15 mouse cellular contexts compared by ENCODE assay signal in the genomic region with DNA sequence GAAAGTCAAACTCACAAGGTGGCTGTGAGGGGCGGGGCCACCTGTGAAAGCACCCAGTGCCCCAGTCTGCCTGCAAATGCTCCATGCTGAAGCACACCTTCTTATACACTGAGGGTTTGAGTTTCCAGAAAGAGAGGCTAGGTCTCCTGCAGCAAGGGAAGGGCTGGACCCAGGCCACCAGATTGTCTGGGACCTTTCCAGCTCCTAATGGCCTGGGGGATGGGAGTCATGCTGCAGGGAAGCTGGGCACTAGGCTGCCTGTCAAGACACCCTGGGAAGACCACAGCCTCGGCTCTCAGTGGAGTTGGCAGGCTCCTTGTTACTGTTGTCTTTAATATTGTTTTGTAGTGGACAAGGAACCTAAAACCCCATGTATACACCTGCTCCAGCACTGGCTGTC. TPM values are rescaled to one million over a fixed set of nuclear protein-coding genes. Genes with fewer than 3 reads are reported as not detected.
A peak's percentile ranks its signal among the peaks of the same experiment; 100 is the strongest.
DNase-seq lines count a peak whose midpoint lies in the region; ATAC-seq lines count a peak whose summit lies in the region.
"Had no signal": no experiment of that assay in that cellular context is flagged by ENCODE, and none has a peak within 500 bp of the region (broad histone marks: within the 10 kb centered on the region; RNA-seq: fewer than 3 reads in every experiment).

No protein-coding gene starts in this region.

- H3K27me3 ChIP-seq in hindbrain, embryonic 12.5 days, result no peaks in the 10 kb centered on the region
- no peaks in the 10 kb centered on the region for H3K27me3 ChIP-seq in hindbrain, embryonic 11.5 days (ENCODE audit: control insufficient read depth, insufficient read depth, low read length)

- no peak for ATAC-seq in hindbrain, embryonic 12.5 days (ENCODE audit: low FRiP score)
- no peak for ATAC-seq in hindbrain, embryonic 11.5 days (ENCODE audit: low FRiP score)
- ATAC-seq in frontal cortex, adult (ENCODE audit: low TSS enrichment), result no peak

- peak overlapping the region; percentile 8; the same call in 1 of the 2 replicates for H3K9ac ChIP-seq in hindbrain, embryonic 12.5 days
- H3K9ac ChIP-seq in hindbrain, embryonic 11.5 days (ENCODE audit: low read depth, low read length), result no peak overlapping the region
- H3K9ac ChIP-seq: lung, embryonic 14.5 days had no signal

- WGBS in hindbrain, embryonic 12.5 days, result 83% methylated on average over 2 of the region's 2 CpGs
- 80% methylated on average over 2 of the region's 2 CpGs for WGBS in hindbrain, embryonic 11.5 days

- no peak overlapping the region for H3K4me3 ChIP-seq in hindbrain, embryonic 12.5 days
- H3K4me3 ChIP-seq in hindbrain, embryonic 11.5 days (ENCODE audit: low read depth, low read length), result no peak overlapping the region
- H3K4me3 ChIP-seq: erythroblast, embryonic 14.5 days had no signal

- H3K27ac ChIP-seq in hindbrain, embryonic 12.5 days, result no peak overlapping the region
- H3K27ac ChIP-seq in hindbrain, embryonic 11.5 days (ENCODE audit: low read depth, low read length), result no peak overlapping the region

- H3K9me3 ChIP-seq in hindbrain, embryonic 12.5 days (replicated peaks), result no peaks in the 10 kb centered on the region
- H3K9me3 ChIP-seq in hindbrain, embryonic 11.5 days (ENCODE audit: control insufficient read depth, low read length), result no peaks in the 10 kb centered on the region

- peak; percentile 49 for DNase-seq in cerebellum, adult 9-11 months
- no peak for DNase-seq in cerebellum, adult 11 months
- DNase-seq in hindbrain, embryonic 11.5 days (ENCODE audit: low spot score), result no peak
- DNase-seq in heart, adult 8-10 months (ENCODE audit: low spot score), result peak; percentile 48
- peak; percentile 60 for DNase-seq in heart, postnatal 4 days
- DNase-seq in kidney, postnatal 36 days, result no peak
- DNase-seq: adrenal gland, postnatal 25 days; kidney, postnatal 25 days; lung, embryonic 14.5 days; thymus, postnatal 25 days had no signal

- H3K4me1 ChIP-seq in hindbrain, embryonic 12.5 days, result peaks cover 10% of the 10 kb centered on the region
- H3K4me1 ChIP-seq in hindbrain, embryonic 11.5 days (replicated peaks; ENCODE audit: control insufficient read depth, insufficient read depth, low read length), result no peaks in the 10 kb centered on the region

- H3K36me3 ChIP-seq in hindbrain, embryonic 12.5 days, result peaks cover 4% of the 10 kb centered on the region; the same call in 1 of the 2 replicates
- H3K36me3 ChIP-seq in hindbrain, embryonic 11.5 days (ENCODE audit: control insufficient read depth, insufficient read depth, low read length), result no peaks in the 10 kb centered on the region

- no peak overlapping the region for H3K4me2 ChIP-seq in hindbrain, embryonic 12.5 days (replicated peaks)
- no peak overlapping the region for H3K4me2 ChIP-seq in hindbrain, embryonic 11.5 days (replicated peaks; ENCODE audit: low read depth, low read length)
- H3K4me2 ChIP-seq: lung, embryonic 14.5 days had no signal

RNA-seq across cellular contexts. Expression of gene Opa3, which starts 8.3 kb away (rescaled TPM):
- polyA plus RNA-seq in hindbrain, embryonic 12.5 days (2016; fragmentation: Nextera tagmentation; extraction: Ambion mirVana), result 41.1 and 41.7 TPM in 2 replicates
- polyA plus RNA-seq in hindbrain, embryonic 11.5 days (2014; fragmentation: Nextera tagmentation; extraction: Ambion mirVana), result 42.2 and 42.4 TPM in 2 replicates
- 10 to 100 TPM; 61.4 to 77.3 (median 68.1) TPM for total RNA-seq in heart, adult 8-10 months (2022)
- total RNA-seq in heart, postnatal 4 days (2021), result 10 to 100 TPM; 54.7 to 60.0 TPM

RNA-seq across cellular contexts. Expression of gene Gpr4, which starts 24.1 kb away (rescaled TPM):
- polyA plus RNA-seq in hindbrain, embryonic 12.5 days (2016; fragmentation: Nextera tagmentation; extraction: Ambion mirVana), result 2.2 and 2.4 TPM in 2 replicates
- polyA plus RNA-seq in hindbrain, embryonic 11.5 days (2014; fragmentation: Nextera tagmentation; extraction: Ambion mirVana), result 1.6 and 2.6 TPM in 2 replicates
- 1 to 10 TPM; 3.3 to 8.5 (median 7.4) TPM for total RNA-seq in heart, adult 8-10 months (2022)
- total RNA-seq in heart, postnatal 4 days (2021), result 1 to 10 TPM; 6.7 to 8.1 TPM
- total RNA-seq: megakaryocyte, adult 5-6 weeks; monocyte, adult 5-6 weeks had no signal
- polyA plus RNA-seq: erythroblast, embryonic 14.5 days had no signal

RNA-seq across cellular contexts. Expression of gene Vasp, which starts 35.2 kb away (rescaled TPM):
- polyA plus RNA-seq in hindbrain, embryonic 12.5 days (2016; fragmentation: Nextera tagmentation; extraction: Ambion mirVana), result 52.7 and 60.3 TPM in 2 replicates
- 29.2 and 50.2 TPM in 2 replicates for polyA plus RNA-seq in hindbrain, embryonic 11.5 days (2014; fragmentation: Nextera tagmentation; extraction: Ambion mirVana)
- total RNA-seq in heart, adult 8-10 months (2022), result 10 to 100 TPM; 18.0 to 27.2 (median 24.3) TPM
- total RNA-seq in heart, postnatal 4 days (2021), result 100 to 1,000 TPM; 117 to 119 TPM

RNA-seq across cellular contexts. Expression of gene Ppm1n, which starts 43.5 kb away (rescaled TPM):
- polyA plus RNA-seq in hindbrain, embryonic 12.5 days (2016; fragmentation: Nextera tagmentation; extraction: Ambion mirVana), result 0.17 TPM in 1 of 2 replicates, not detected in the other
- polyA plus RNA-seq in hindbrain, embryonic 11.5 days (2014; fragmentation: Nextera tagmentation; extraction: Ambion mirVana), result 0.18 TPM in 1 of 2 replicates, not detected in the other
- total RNA-seq in heart, adult 8-10 months (2022), result not detected
- total RNA-seq in heart, postnatal 4 days (2021), result under 1 TPM in 1 of 2 experiments, not detected in 1; 0.26 TPM
- total RNA-seq: adrenal gland, postnatal 25 days; megakaryocyte, adult 5-6 weeks; monocyte, adult 5-6 weeks had no signal
- polyA plus RNA-seq: erythroblast, embryonic 14.5 days; lung, embryonic 14.5 days had no signal

RNA-seq across cellular contexts. Expression of gene Rtn2, which starts 46.0 kb away (rescaled TPM):
- 67.8 and 68.0 TPM in 2 replicates for polyA plus RNA-seq in hindbrain, embryonic 12.5 days (2016; fragmentation: Nextera tagmentation; extraction: Ambion mirVana)
- polyA plus RNA-seq in hindbrain, embryonic 11.5 days (2014; fragmentation: Nextera tagmentation; extraction: Ambion mirVana), result 49.6 and 52.1 TPM in 2 replicates
- total RNA-seq in heart, adult 8-10 months (2022), result 100 to 1,000 TPM; 137 to 160 (median 149) TPM
- total RNA-seq in heart, postnatal 4 days (2021), result 10 to 100 TPM; 30.2 to 32.3 TPM
- total RNA-seq: megakaryocyte, adult 5-6 weeks; monocyte, adult 5-6 weeks had no signal

Comparison
In these comparisons a context has a peak if more than half of its experiments do, and no peak if none do; other contexts are left out.
1. DNase-seq: peak in cerebellum, adult 9-11 months (single experiment), heart, adult 8-10 months (single experiment) and heart, postnatal 4 days (single experiment); none in cerebellum, adult 11 months (single experiment), hindbrain, embryonic 11.5 days (single experiment) and kidney, postnatal 36 days (0 of 2).
2. RNA of gene Vasp, which starts 35.2 kb away (total RNA-seq): 117 to 119 TPM in heart, postnatal 4 days; 18.0 to 27.2 TPM in heart, adult 8-10 months; every median in the first group is over 4 times any median in the second.